Mouse (Mus musculus): ENCODE data around the gene Mrpl52. TPM values are rescaled to one million over a fixed set of nuclear protein-coding genes. Genes with fewer than 3 reads are reported as not detected.

The Mrpl52 gene
- polyA plus RNA-seq (2015; fragmentation: Nextera tagmentation; extraction: Ambion mirVana) = 247 and 252 TPM in 2 replicates

DNA sequence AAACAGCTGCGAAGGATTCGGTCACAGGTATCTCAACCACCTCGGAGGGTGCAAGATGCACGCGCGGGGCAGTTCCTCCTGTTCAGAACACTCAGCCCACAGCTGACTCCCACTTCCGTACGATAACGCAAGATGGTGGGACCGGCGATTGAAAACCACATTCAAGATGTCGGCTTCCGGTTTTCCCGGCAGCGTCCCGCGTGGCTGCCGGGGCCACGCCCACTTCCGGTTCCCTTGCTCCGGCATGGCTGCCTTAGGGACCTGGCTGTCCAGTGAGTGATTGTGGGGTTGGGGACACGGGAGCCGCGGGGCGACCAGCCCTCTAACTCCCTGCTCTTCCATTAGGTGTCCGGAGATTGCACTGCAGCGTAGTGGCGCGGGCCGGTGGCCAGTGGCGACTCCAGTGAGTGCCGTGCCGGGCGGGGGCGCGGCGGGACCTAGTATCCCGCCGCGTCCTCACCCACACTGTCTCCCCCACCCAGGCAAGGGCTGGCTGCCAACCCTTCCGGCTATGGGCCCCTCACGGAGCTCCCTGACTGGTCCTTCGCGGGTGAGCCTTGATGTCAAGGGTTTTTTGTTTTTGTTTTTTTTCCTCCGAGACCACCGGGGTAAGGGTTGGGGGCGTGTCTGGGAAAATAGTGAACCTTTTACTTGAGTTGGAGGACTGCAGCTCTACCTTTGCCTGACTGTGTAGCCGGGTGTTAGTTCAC is at the start of gene Mrpl52:
Mrpl52 (plus strand) TSS at position 221 of the 710 bp plus-strand sequence.
- peak; percentile 88 for ATAC-seq
- peak within 1 kb of the TSS; percentile 84 for H3K9ac ChIP-seq (ENCODE audit: low read depth, low read length)

GRCm38 (mm10) chr14:54377166-54377565 is 49.5 kb upstream of the Mrpl52 start:
- no peak overlapping the region for H3K4me3 ChIP-seq (ENCODE audit: low read depth, low read length)
- H3K4me1 ChIP-seq (ENCODE audit: control insufficient read depth, insufficient read depth, low read length) = no peaks in the 10 kb centered on the region
- no peak overlapping the region for H3K4me2 ChIP-seq (ENCODE audit: low read length)
- ATAC-seq = no peak
- H3K9ac ChIP-seq (ENCODE audit: low read depth, low read length) = no peak overlapping the region
- no peaks in the 10 kb centered on the region for H3K27me3 ChIP-seq (ENCODE audit: control insufficient read depth, insufficient read depth, low read depth, low read length)
- no peaks in the 10 kb centered on the region for H3K36me3 ChIP-seq (ENCODE audit: control insufficient read depth, insufficient read depth, low read length)
- no peaks in the 10 kb centered on the region for H3K9me3 ChIP-seq (replicated peaks; ENCODE audit: control insufficient read depth, low read length, poor library complexity, severe bottlenecking)
- WGBS = 89% methylated on average over 6 of the region's 6 CpGs
- H3K27ac ChIP-seq (ENCODE audit: low read length) = no peak overlapping the region

More for the DNA sequence above, at the start of gene Mrpl52:
- H3K27me3 ChIP-seq (ENCODE audit: control insufficient read depth, insufficient read depth, low read depth, low read length) = no peaks in the 10 kb centered on the region
- WGBS = 0% methylated on average over 44 of the region's 48 CpGs
- peak within 1 kb of the TSS; percentile 85 for H3K27ac ChIP-seq (ENCODE audit: low read length)
- H3K9me3 ChIP-seq (replicated peaks; ENCODE audit: control insufficient read depth, low read length, poor library complexity, severe bottlenecking) = no peaks in the 10 kb centered on the region
- peak within 1 kb of the TSS; percentile 68 for H3K4me2 ChIP-seq (ENCODE audit: low read length)
- peak within 1 kb of the TSS; percentile 76 for H3K4me3 ChIP-seq (ENCODE audit: low read depth, low read length)
- no peaks in the 10 kb centered on the region for H3K36me3 ChIP-seq (ENCODE audit: control insufficient read depth, insufficient read depth, low read length)
- H3K4me1 ChIP-seq (ENCODE audit: control insufficient read depth, insufficient read depth, low read length) = peaks cover 30% of the 10 kb centered on the region

DNA sequence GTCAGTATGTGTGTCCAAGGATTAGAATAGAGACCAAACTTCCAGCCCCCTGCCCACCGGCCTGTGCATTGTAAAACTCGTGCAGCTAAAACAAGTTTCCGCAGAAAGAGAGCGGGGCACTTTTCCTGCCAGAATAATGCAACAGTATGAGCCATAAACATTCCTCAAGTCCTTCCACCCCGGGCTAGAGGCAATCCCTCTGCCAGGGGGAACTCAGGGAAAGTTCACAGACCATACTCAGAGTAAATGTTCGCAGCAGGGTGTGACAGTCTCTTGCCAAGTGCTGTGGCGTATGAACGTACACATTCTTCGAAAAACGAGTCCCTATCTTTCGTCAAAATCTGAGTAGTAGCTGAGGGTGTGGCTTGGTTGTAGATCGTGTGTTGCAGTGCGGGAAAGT is 47.1 kb upstream of the Mrpl52 start:
- no peaks in the 10 kb centered on the region for H3K9me3 ChIP-seq (replicated peaks; ENCODE audit: control insufficient read depth, low read length, poor library complexity, severe bottlenecking)
- no peak overlapping the region for H3K27ac ChIP-seq (ENCODE audit: low read length)
- H3K9ac ChIP-seq (ENCODE audit: low read depth, low read length) = no peak overlapping the region
- no peaks in the 10 kb centered on the region for H3K27me3 ChIP-seq (ENCODE audit: control insufficient read depth, insufficient read depth, low read depth, low read length)
- 81% methylated on average over 13 of the region's 13 CpGs for WGBS
- H3K4me1 ChIP-seq (ENCODE audit: control insufficient read depth, insufficient read depth, low read length) = no peaks in the 10 kb centered on the region
- H3K4me3 ChIP-seq (ENCODE audit: low read depth, low read length) = no peak overlapping the region
- no peak overlapping the region for H3K4me2 ChIP-seq (ENCODE audit: low read length)
- ATAC-seq = no peak
- no peaks in the 10 kb centered on the region for H3K36me3 ChIP-seq (ENCODE audit: control insufficient read depth, insufficient read depth, low read length)

- Histone ChIP-seq H3K9me3 (replicated peaks; ENCODE audit: control insufficient read depth, low read length, poor library complexity, severe bottlenecking) (no peaks in the 10 kb centered on the region), H3K4me2 (ENCODE audit: low read length) (no peak overlapping the region), H3K4me3 (ENCODE audit: low read depth, low read length) (no peak overlapping the region), H3K27ac (ENCODE audit: low read length) (no peak overlapping the region), H3K4me1 (ENCODE audit: control insufficient read depth, insufficient read depth, low read length) (no peaks in the 10 kb centered on the region), H3K27me3 (ENCODE audit: control insufficient read depth, insufficient read depth, low read depth, low read length) (no peaks in the 10 kb centered on the region), H3K9ac (ENCODE audit: low read depth, low read length) (no peak overlapping the region), H3K36me3 (ENCODE audit: control insufficient read depth, insufficient read depth, low read length) (no peaks in the 10 kb centered on the region)
- no peak for ATAC-seq
- WGBS = 72% methylated on average over 4 of the region's 4 CpGs
Measured at GRCm38 (mm10) chr14:54380616-54381015, 46.1 kb upstream of the Mrpl52 start.

DNA sequence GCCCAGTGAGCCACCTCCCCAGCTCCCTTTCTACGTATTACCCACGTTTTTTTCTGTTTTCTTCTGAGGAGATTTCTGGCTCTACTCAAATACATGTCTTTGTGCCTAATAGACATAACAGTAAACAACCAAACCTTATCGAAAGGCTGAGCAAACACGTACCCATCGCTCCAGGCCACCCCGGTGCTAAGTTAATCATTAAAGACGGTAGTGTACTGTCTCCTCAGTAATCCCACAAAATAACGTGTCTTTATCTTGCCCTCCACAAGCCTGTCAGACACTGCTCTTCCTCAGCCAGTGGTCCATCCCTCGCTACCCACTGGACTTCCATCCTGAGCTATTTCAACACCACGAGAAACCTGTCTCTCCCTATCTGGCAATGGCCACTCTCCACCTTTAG is 44.9 kb upstream of the Mrpl52 start:
- Histone ChIP-seq H3K27me3 (ENCODE audit: control insufficient read depth, insufficient read depth, low read depth, low read length) (no peaks in the 10 kb centered on the region), H3K9ac (ENCODE audit: low read depth, low read length) (no peak overlapping the region), H3K4me2 (ENCODE audit: low read length) (no peak overlapping the region), H3K27ac (ENCODE audit: low read length) (no peak overlapping the region), H3K4me3 (ENCODE audit: low read depth, low read length) (no peak overlapping the region), H3K36me3 (ENCODE audit: control insufficient read depth, insufficient read depth, low read length) (no peaks in the 10 kb centered on the region), H3K9me3 (replicated peaks; ENCODE audit: control insufficient read depth, low read length, poor library complexity, severe bottlenecking) (no peaks in the 10 kb centered on the region), H3K4me1 (ENCODE audit: control insufficient read depth, insufficient read depth, low read length) (no peaks in the 10 kb centered on the region)
- no peak for ATAC-seq
- 81% methylated on average over 10 of the region's 10 CpGs for WGBS

GRCm38 (mm10) chr14:54382641-54383040 is 44.1 kb upstream of the Mrpl52 start:
- WGBS = 54% methylated on average over 9 of the region's 9 CpGs
- H3K36me3 ChIP-seq (ENCODE audit: control insufficient read depth, insufficient read depth, low read length) = no peaks in the 10 kb centered on the region
- H3K9ac ChIP-seq (ENCODE audit: low read depth, low read length) = no peak overlapping the region
- ATAC-seq = no peak
- H3K27ac ChIP-seq (ENCODE audit: low read length) = no peak overlapping the region
- H3K9me3 ChIP-seq (replicated peaks; ENCODE audit: control insufficient read depth, low read length, poor library complexity, severe bottlenecking) = no peaks in the 10 kb centered on the region
- H3K27me3 ChIP-seq (ENCODE audit: control insufficient read depth, insufficient read depth, low read depth, low read length) = no peaks in the 10 kb centered on the region
- no peaks in the 10 kb centered on the region for H3K4me1 ChIP-seq (ENCODE audit: control insufficient read depth, insufficient read depth, low read length)
- H3K4me2 ChIP-seq (ENCODE audit: low read length) = no peak overlapping the region
- H3K4me3 ChIP-seq (ENCODE audit: low read depth, low read length) = no peak overlapping the region

DNA sequence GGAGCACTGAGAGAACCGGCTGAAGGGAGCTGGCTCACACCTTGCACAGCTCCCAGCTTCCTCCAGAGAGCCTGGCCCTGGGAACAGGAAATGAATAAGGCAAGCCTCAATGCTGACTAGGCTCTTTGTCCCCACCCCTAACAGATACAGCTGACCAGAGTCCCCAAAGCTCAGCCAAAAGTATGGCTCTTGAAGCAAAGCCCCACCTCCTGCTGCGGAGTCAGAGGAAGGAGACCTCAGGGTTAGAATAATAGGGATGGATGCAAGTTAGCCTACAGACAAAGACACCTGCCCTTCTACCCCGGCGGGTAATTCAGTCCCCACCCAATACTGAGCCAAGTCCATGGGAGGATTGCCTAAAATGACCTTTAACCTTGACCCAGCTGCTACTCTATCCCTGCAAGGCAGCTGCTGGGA is 43.3 kb upstream of the Mrpl52 start:
- H3K9me3 ChIP-seq (replicated peaks; ENCODE audit: control insufficient read depth, low read length, poor library complexity, severe bottlenecking) = no peaks in the 10 kb centered on the region
- no peak for ATAC-seq
- H3K4me3 ChIP-seq (ENCODE audit: low read depth, low read length) = no peak overlapping the region
- H3K4me2 ChIP-seq (ENCODE audit: low read length) = no peak overlapping the region
- H3K4me1 ChIP-seq (ENCODE audit: control insufficient read depth, insufficient read depth, low read length) = no peaks in the 10 kb centered on the region
- H3K36me3 ChIP-seq (ENCODE audit: control insufficient read depth, insufficient read depth, low read length) = no peaks in the 10 kb centered on the region
- WGBS = 69% methylated on average over 4 of the region's 4 CpGs
- no peaks in the 10 kb centered on the region for H3K27me3 ChIP-seq (ENCODE audit: control insufficient read depth, insufficient read depth, low read depth, low read length)
- H3K9ac ChIP-seq (ENCODE audit: low read depth, low read length) = no peak overlapping the region
- no peak overlapping the region for H3K27ac ChIP-seq (ENCODE audit: low read length)

DNA sequence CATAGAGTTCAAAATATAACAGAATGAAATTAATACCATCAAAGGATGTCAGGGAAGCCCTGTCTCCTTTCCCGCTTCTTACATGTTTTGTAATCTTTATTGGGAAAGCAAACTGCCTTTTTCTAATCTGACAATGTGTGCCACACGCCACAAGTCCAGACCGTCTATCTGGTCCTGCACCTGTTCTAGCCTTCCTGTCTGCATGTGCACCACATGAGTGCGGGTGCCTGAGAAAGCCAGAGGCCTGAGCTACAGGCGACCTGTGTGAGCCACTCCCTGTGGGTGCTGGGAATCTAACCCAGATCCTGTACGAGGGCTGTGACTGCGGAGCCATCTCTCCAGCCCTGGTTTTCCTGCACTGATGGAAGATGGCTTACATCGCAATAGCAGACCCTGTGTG is 42.3 kb upstream of the Mrpl52 start:
- no peak for ATAC-seq
- 94% methylated on average over 8 of the region's 8 CpGs for WGBS
- Histone ChIP-seq H3K9ac (ENCODE audit: low read depth, low read length) (no peak overlapping the region), H3K27ac (ENCODE audit: low read length) (no peak overlapping the region), H3K4me2 (ENCODE audit: low read length) (no peak overlapping the region), H3K4me1 (ENCODE audit: control insufficient read depth, insufficient read depth, low read length) (no peaks in the 10 kb centered on the region), H3K9me3 (replicated peaks; ENCODE audit: control insufficient read depth, low read length, poor library complexity, severe bottlenecking) (no peaks in the 10 kb centered on the region), H3K4me3 (ENCODE audit: low read depth, low read length) (no peak overlapping the region), H3K36me3 (ENCODE audit: control insufficient read depth, insufficient read depth, low read length) (no peaks in the 10 kb centered on the region), H3K27me3 (ENCODE audit: control insufficient read depth, insufficient read depth, low read depth, low read length) (no peaks in the 10 kb centered on the region)

DNA sequence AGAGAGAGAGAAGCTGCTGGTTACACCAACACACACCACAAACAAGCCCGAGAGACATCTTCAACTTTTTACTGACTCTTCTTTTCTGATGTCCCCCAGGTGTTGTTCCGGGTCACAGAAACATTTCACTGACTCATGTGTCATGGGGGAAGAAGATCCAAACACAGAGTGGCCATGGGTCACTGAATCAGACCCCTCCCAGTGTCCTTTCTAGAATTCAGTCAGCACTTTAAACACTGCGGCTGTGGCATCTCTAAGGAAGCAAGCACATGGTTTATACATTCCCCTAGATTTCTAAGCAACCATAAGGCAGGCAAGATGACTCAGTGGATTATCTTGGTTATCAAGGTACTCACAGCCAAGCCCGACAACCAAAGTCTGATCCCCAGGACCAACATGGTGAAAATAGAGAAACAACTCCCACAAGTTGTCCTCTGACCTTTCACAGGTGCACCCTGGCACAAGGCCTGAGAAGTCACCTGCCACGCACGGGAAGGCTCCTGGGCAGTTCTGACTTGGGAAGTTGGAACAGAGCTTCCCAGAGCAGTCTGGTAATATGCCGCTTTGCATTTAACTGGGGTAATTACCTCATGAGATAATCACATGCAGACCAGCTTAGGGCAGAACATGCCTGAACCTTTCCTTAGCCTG is 40.6 kb upstream of the Mrpl52 start:
- Histone ChIP-seq H3K4me2 (ENCODE audit: low read length) (no peak overlapping the region), H3K27me3 (ENCODE audit: control insufficient read depth, insufficient read depth, low read depth, low read length) (no peaks in the 10 kb centered on the region), H3K4me3 (ENCODE audit: low read depth, low read length) (no peak overlapping the region), H3K9ac (ENCODE audit: low read depth, low read length) (no peak overlapping the region), H3K4me1 (ENCODE audit: control insufficient read depth, insufficient read depth, low read length) (no peaks in the 10 kb centered on the region), H3K36me3 (ENCODE audit: control insufficient read depth, insufficient read depth, low read length) (no peaks in the 10 kb centered on the region), H3K9me3 (replicated peaks; ENCODE audit: control insufficient read depth, low read length, poor library complexity, severe bottlenecking) (no peaks in the 10 kb centered on the region), H3K27ac (ENCODE audit: low read length) (no peak overlapping the region)
- WGBS = 90% methylated on average over 7 of the region's 7 CpGs
- ATAC-seq = no peak

Measured in midbrain, embryonic 16.5 days (tissue).